Mouse (Mus musculus) midbrain, embryonic 11.5 days (tissue): ENCODE data around the gene Traf3ip1. TPM values are rescaled to one million over a fixed set of nuclear protein-coding genes. Genes with fewer than 3 reads are reported as not detected.

ENCODE experiments used
- ATAC-seq: fragments of 200-750 bp; cut with Nextera tagmentation; 2 replicates; pipeline ENCODE4 v1.8.0; 2017; ENCODE audit warnings: moderate TSS enrichment, moderate library complexity; ENCODE audit not compliant: low FRiP score
- DNase-seq: peaks from one replicate; pipeline ENCODE4 v3.0.0; 2015; ENCODE audit warnings: low spot score; ENCODE audit errors: missing footprints
- H3K27ac ChIP-seq: fragments of 300-500 bp; sonication (generic); 2 replicates; pipeline ENCODE4 v1.5.1; 2014; ENCODE audit warnings: low read depth, low read length
- H3K27me3 ChIP-seq: fragments of 300-500 bp; sonication (generic); 2 replicates; pipeline ENCODE4 v1.6.1; 2014; ENCODE audit warnings: mild to moderate bottlenecking, low read length, moderate library complexity, mixed read lengths; ENCODE audit not compliant: control insufficient read depth, insufficient read depth
- H3K36me3 ChIP-seq: fragments of 300-500 bp; sonication (generic); 2 replicates; pipeline ENCODE4 v1.6.1; 2014; ENCODE audit warnings: mild to moderate bottlenecking, low read length, moderate library complexity, mixed read lengths; ENCODE audit not compliant: control insufficient read depth, insufficient read depth
- H3K4me1 ChIP-seq: fragments of 300-500 bp; sonication (generic); 2 replicates; pipeline ENCODE4 v1.6.1; 2014; ENCODE audit warnings: low read length; ENCODE audit not compliant: control insufficient read depth, insufficient read depth
- H3K4me2 ChIP-seq: fragments of 300-500 bp; sonication (generic); 2 replicates; pipeline ENCODE4 v1.6.1; 2014; ENCODE audit warnings: mild to moderate bottlenecking, moderate library complexity
- H3K4me3 ChIP-seq: fragments of 300-500 bp; sonication (generic); 2 replicates; pipeline ENCODE4 v1.5.1; 2014; ENCODE audit warnings: low read depth, low read length
- H3K9ac ChIP-seq: fragments of 300-500 bp; sonication (generic); 2 replicates; pipeline ENCODE4 v1.6.1; 2014; ENCODE audit warnings: low read length
- H3K9me3 ChIP-seq: fragments of 300-500 bp; sonication (generic); 2 replicates; pipeline ENCODE4 v1.6.1; 2016; ENCODE audit warnings: low read length; ENCODE audit not compliant: control insufficient read depth
- WGBS: fragments of 180-500 bp; shearing (Covaris S2); extraction: QIAGEN DNeasy Blood & Tissue Kit; methylation state at CpG from one replicate; pipeline ENCODE4 v1.1.7; 2014; 5-methylcytosine and 5-hydroxymethylcytosine counted together
- polyA plus RNA-seq: library from polyadenylated mRNA; unstranded; fragments of >200 nt; fragmentation: Nextera tagmentation; extraction: Ambion mirVana; gene quantifications from 2 replicates; pipeline ENCODE4 v1.2.1, GENCODE M21; 2014

The Traf3ip1 gene
- polyA plus RNA-seq, 1 experiment from 2014 or later, result 7.3 TPM

DNA sequence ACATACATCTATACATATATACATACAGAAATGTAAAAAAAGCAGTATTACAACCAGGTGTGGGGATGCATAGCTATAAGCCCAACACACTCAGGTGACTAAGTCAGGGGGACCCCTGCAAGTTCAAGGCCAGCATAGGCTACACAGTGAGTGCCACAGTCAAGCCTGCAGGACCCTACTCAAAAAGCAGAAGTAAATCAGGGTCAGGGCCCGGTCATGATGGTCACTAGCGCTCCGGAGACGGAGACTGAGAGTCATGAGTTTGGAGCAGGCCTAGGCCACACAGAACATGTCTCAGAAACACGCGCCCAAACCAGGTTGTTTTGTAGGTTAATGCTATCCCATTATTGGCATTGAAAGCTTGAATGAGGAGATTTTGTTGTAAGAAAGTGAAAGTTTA lies 4.1 kb downstream of the Traf3ip1 start:
- Histone ChIP-seq H3K36me3 (no peaks in the 10 kb centered on the region), H3K9ac (no peak overlapping the region), H3K9me3 (no peaks in the 10 kb centered on the region), H3K4me3 (no peak overlapping the region), H3K4me2 (no peak overlapping the region), H3K27ac (no peak overlapping the region), H3K4me1 (peaks cover 12% of the 10 kb centered on the region), H3K27me3 (no peaks in the 10 kb centered on the region)
- ATAC-seq (no peak), DNase-seq (no peak)
- WGBS, result 98% methylated on average over 6 of the region's 6 CpGs

DNA sequence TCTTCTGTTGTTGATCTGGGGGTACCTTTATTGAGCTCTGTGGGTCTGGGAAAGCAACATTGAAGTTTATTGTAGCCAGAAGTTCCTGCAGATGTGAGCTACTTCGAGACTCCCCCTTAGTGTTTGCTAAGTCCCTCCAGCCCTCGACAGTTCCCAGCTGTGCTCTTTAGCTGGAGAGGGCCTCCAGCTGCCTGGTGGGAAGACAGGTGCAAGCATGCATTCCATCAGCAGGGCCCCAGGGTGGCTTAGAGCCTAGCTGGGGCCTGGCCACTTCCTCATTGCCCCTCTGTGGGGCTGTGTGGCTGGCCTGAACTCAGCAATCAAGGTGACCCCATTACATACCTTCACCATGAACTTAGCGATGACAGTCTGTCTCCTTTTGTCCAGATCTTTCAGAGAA lies 10.2 kb downstream of the Traf3ip1 start:
- WGBS, result 80% methylated on average over 3 of the region's 3 CpGs
- Histone ChIP-seq H3K4me2 (no peak overlapping the region), H3K9me3 (no peaks in the 10 kb centered on the region), H3K27me3 (no peaks in the 10 kb centered on the region), H3K27ac (no peak overlapping the region), H3K4me3 (no peak overlapping the region), H3K36me3 (no peaks in the 10 kb centered on the region), H3K4me1 (no peaks in the 10 kb centered on the region), H3K9ac (no peak overlapping the region)
- no peak for DNase-seq
- ATAC-seq, result no peak

DNA sequence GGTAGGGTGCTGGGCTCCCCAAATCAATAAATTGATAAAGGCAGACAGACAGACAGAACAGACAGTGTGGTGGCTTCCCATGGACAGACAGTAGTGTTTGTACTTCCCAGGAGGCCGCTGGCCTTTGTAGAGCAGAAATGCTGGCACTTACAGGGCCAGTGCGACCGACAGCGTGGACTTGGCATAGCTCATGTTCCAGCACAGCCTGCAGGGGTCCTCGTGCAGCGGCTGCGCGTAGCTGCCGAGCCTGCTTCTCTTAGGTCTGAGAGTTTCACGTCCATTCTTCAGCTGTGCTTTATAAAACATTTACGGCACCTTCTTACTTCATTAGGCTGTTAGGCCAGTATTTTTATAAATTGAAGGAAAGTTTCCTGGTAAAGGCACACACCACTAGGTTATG lies 20.5 kb downstream of the Traf3ip1 start:
- WGBS, result 86% methylated on average over 11 of the region's 11 CpGs
- 0 out of 2 replicates have a peak, but pooled peaks cover 2% of the 10 kb centered on the region for H3K36me3 ChIP-seq
- no peak for ATAC-seq

DNA sequence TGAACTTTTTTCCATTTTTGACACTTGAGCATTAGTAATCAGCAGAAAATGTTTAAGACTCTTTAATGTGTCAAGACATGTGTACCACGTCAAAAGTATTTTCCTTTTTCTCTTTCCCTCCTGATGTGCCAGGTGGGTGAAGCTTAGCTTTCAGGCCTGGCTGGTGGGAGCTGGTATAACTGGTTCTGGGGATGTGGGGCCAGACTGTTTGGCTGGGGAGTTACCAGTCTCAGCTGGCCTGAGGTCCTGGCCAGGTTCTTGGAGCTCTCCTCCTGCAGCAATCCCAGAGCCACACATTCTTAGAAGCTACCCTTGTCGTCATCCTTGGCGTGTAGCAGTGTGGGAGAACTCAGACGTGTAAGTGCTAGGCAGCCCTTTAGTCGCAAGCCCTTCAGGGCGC lies 21.2 kb downstream of the Traf3ip1 start:
- no peak overlapping the region for H3K9ac ChIP-seq
- WGBS, result 91% methylated on average over 6 of the region's 6 CpGs
- no peaks in the 10 kb centered on the region for H3K9me3 ChIP-seq
- DNase-seq, result no peak
- no peak for ATAC-seq
- H3K27ac ChIP-seq, result no peak overlapping the region
- H3K36me3 ChIP-seq, result 0 out of 2 replicates have a peak, but pooled peaks cover 2% of the 10 kb centered on the region
- H3K27me3 ChIP-seq, result no peaks in the 10 kb centered on the region
- no peak overlapping the region for H3K4me3 ChIP-seq
- no peak overlapping the region for H3K4me2 ChIP-seq
- no peaks in the 10 kb centered on the region for H3K4me1 ChIP-seq

More for the DNA sequence above, 20.5 kb downstream of the Traf3ip1 start:
- Histone ChIP-seq H3K27ac (no peak overlapping the region), H3K9ac (no peak overlapping the region), H3K4me2 (no peak overlapping the region), H3K4me3 (no peak overlapping the region), H3K9me3 (no peaks in the 10 kb centered on the region), H3K27me3 (no peaks in the 10 kb centered on the region), H3K4me1 (no peaks in the 10 kb centered on the region)
- no peak for DNase-seq

DNA sequence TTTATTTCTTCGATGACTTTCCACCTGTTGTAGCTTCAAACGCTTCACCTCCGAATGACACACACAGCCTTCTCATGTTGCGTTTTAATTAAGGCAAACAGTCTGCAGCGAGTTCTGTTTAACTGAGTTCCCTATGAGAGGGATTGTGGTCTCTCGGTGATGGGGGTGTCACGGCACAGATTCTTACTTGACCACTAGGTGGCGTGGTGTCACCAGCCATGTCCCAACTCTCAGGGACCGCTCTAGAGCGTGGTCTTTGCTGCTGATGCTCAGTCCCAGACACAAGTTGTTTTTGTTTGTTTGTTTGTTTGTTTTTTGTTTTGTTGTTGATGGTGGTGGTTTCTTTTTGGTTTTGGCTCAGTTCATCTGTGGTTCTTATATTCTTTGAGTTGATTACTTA lies 29.3 kb downstream of the Traf3ip1 start:
- ATAC-seq, result peak; percentile 72; the same call in 1 of the 2 replicates
- peak; percentile 93 for DNase-seq
- H3K9ac ChIP-seq, result no peak overlapping the region
- no peaks in the 10 kb centered on the region; the same call in none of the 2 replicates for H3K36me3 ChIP-seq
- H3K4me2 ChIP-seq, result no peak overlapping the region
- no peaks in the 10 kb centered on the region for H3K4me1 ChIP-seq
- 16% methylated on average over 10 of the region's 10 CpGs for WGBS
- H3K27ac ChIP-seq, result no peak overlapping the region
- H3K9me3 ChIP-seq, result no peaks in the 10 kb centered on the region
- H3K27me3 ChIP-seq, result no peaks in the 10 kb centered on the region
- no peak overlapping the region for H3K4me3 ChIP-seq

DNA sequence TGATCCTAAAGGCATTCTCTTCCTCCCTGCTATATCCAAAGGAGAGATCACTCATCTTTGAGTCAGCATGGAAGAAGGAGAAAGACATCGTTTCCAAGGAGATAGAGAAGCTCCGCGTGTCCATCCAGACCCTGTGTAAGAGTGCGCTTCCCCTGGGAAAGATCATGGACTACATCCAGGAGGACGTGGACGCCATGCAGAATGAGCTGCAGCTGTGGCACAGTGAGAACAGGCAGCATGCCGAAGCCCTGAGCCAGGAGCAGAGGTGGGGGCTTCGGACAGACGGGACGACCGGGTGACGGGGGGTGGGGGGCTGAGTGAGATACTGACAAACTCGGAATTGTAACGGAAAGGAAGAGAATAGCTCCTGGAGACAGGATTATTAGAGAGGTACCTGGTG lies 31.4 kb downstream of the Traf3ip1 start:
- Histone ChIP-seq H3K9ac (no peak overlapping the region), H3K4me2 (no peak overlapping the region), H3K27me3 (no peaks in the 10 kb centered on the region), H3K4me3 (no peak overlapping the region), H3K4me1 (no peaks in the 10 kb centered on the region), H3K27ac (no peak overlapping the region), H3K36me3 (no peaks in the 10 kb centered on the region; the same call in none of the 2 replicates), H3K9me3 (no peaks in the 10 kb centered on the region)
- ATAC-seq, result no peak
- 89% methylated on average over 14 of the region's 14 CpGs for WGBS
- no peak for DNase-seq

DNA sequence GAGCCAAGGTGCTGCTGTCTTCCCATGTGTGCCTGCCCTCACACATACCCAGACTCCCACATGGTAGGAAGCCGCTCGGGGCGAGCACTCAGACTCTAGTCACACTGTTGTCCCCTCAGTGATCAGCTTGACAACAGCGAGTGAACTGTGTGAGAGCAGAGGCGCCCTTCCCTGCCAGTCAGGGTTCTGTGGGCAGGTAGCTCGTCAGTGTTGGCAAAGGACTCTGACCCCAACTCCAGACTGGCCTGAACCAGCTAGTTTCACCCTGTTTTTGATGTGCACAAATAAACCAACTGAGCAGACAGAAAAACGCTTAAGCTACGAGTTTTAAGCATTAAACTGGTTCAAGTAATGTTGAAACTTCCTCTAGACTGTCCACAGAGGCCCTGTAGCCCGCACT lies 35.7 kb downstream of the Traf3ip1 start:
- ATAC-seq (no peak), DNase-seq (no peak)
- H3K27ac ChIP-seq, result no peak overlapping the region
- H3K4me3 ChIP-seq, result no peak overlapping the region
- H3K4me2 ChIP-seq, result no peak overlapping the region
- H3K36me3 ChIP-seq, result no peaks in the 10 kb centered on the region; the same call in 1 of the 2 replicates
- no peaks in the 10 kb centered on the region for H3K4me1 ChIP-seq
- WGBS, result 89% methylated on average over 9 of the region's 9 CpGs
- H3K9ac ChIP-seq, result no peak overlapping the region
- H3K27me3 ChIP-seq, result no peaks in the 10 kb centered on the region
- H3K9me3 ChIP-seq, result no peaks in the 10 kb centered on the region

DNA sequence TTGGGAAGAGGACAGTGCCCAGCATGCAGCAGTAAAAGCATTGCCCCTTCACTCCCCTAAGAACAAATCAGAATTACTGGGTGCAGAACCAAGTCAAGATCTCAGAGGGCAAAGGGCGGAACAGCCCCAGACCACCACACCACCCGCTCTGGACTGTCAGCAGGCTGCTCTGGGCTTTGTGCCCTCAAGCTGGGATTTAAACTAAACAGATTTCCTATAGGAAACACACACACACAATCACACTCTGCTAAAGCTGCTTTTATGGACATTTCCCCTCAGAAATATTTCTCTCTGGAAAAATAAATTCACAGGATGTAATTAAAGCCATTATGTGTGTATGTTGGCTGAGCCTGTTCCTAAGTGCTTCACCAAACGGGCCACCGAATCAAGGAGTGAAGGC lies 37.8 kb downstream of the Traf3ip1 start:
- WGBS, result 92% methylated on average over 4 of the region's 4 CpGs

DNA sequence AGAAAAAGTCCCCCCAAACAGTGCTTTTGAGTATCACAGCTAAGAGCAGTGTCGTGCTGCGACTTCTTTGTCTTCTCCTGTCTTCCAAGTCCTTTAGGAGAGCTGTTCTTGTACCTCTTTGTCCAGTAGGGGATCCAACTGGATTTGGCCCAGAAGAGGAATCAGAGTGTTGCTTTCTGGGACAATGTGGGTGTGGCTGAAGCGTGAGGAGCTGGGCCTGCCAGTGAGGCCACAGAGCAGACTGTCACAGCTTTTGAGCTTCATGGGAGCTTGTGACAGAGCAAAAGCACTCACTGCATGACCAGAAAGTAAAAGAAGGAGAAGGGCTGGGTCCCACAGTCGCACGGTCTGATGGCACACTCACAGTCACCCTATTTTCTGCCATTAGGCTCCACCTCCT lies 38.4 kb downstream of the Traf3ip1 start:
- DNase-seq, result no peak
- no peak overlapping the region for H3K9ac ChIP-seq
- no peaks in the 10 kb centered on the region; the same call in 1 of the 2 replicates for H3K36me3 ChIP-seq
- no peak overlapping the region for H3K4me2 ChIP-seq
- no peak overlapping the region for H3K27ac ChIP-seq
- ATAC-seq, result no peak
- no peak overlapping the region for H3K4me3 ChIP-seq
- WGBS, result 87% methylated on average over 5 of the region's 5 CpGs
- H3K9me3 ChIP-seq, result no peaks in the 10 kb centered on the region
- no peaks in the 10 kb centered on the region for H3K4me1 ChIP-seq
- no peaks in the 10 kb centered on the region for H3K27me3 ChIP-seq

More for the DNA sequence above, 37.8 kb downstream of the Traf3ip1 start:
- Histone ChIP-seq H3K36me3 (no peaks in the 10 kb centered on the region; the same call in 1 of the 2 replicates), H3K4me1 (no peaks in the 10 kb centered on the region), H3K4me3 (no peak overlapping the region), H3K27me3 (no peaks in the 10 kb centered on the region), H3K27ac (no peak overlapping the region), H3K9ac (no peak overlapping the region), H3K4me2 (no peak overlapping the region), H3K9me3 (no peaks in the 10 kb centered on the region)
- no peak for ATAC-seq
- DNase-seq, result no peak
